ENCODE assay signal across 10 mouse cellular contexts in genomic region chr6:71525556-71525955, GRCm38 (mm10). TPM values are rescaled to one million over a fixed set of nuclear protein-coding genes. Genes with fewer than 3 reads are reported as not detected.
DNase-seq lines count a peak whose midpoint lies in the region.
"Had no signal": no experiment of that assay in that cellular context is flagged by ENCODE, and none has a peak within 500 bp of the region (broad histone marks: within the 10 kb centered on the region; RNA-seq: fewer than 3 reads in every experiment).

No protein-coding gene starts in this region.

- peak; percentile 30 to 34 for DNase-seq in left cerebral cortex, adult 18-20 months (ENCODE audit: low spot score in 2 of 2)
- DNase-seq in left cerebral cortex, adult 11 months (ENCODE audit: low spot score) = no peak
- peak; percentile 96 for DNase-seq in cerebellum, adult 11-12 months
- peak; percentile 90 to 91 for DNase-seq in cerebellum, postnatal 25 days
- peak; percentile 55 to 57 for DNase-seq in layer of hippocampus, postnatal 10 days (ENCODE audit: low spot score in 2 of 2)
- no peak for DNase-seq in heart, postnatal 4 days
- DNase-seq in kidney, postnatal 14 days = no peak
- DNase-seq: kidney, postnatal 4 days; liver, embryonic 13.5 days; lung, postnatal 36 days had no signal

RNA-seq across cellular contexts. Expression of gene Chmp3, which starts 18.0 kb away (rescaled TPM):
- total RNA-seq in left cerebral cortex, adult 18-20 months (2021) = 100 to 1,000 TPM; 106 to 110 TPM
- total RNA-seq in layer of hippocampus, postnatal 10 days (2021) = 10 to 100 TPM; 78.2 to 78.8 TPM
- 10 to 100 TPM; 61.5 to 68.6 TPM for total RNA-seq in heart, postnatal 4 days (2021)

RNA-seq across cellular contexts. Expression of gene Rnf103, which starts 31.9 kb away (rescaled TPM):
- 10 to 100 TPM; 48.6 to 52.3 TPM for total RNA-seq in left cerebral cortex, adult 18-20 months (2021)
- 10 to 100 TPM; 48.5 to 52.0 TPM for total RNA-seq in layer of hippocampus, postnatal 10 days (2021)
- total RNA-seq in heart, postnatal 4 days (2021) = 10 to 100 TPM; 32.1 to 33.5 TPM

Comparison
In these comparisons a context has a peak if more than half of its experiments do, and no peak if none do; other contexts are left out.
1. DNase-seq: peak in left cerebral cortex, adult 18-20 months (2 of 2), cerebellum, adult 11-12 months (single experiment), cerebellum, postnatal 25 days (2 of 2) and layer of hippocampus, postnatal 10 days (2 of 2); none in left cerebral cortex, adult 11 months (single experiment), heart, postnatal 4 days (single experiment) and kidney, postnatal 14 days (single experiment).